Mouse (Mus musculus) embryo, embryonic 9.5 days (tissue): ENCODE results near the gene Cers6.

ENCODE experiments used
- DNase-seq: peaks from one replicate; pipeline ENCODE4 v3.0.0-alpha.2; 2017; ENCODE audit errors: extremely low spot score

The Cers6 gene

GRCm38 (mm10) chr2:69015822-69016221, 154.6 kb downstream of the Cers6 start:
- DNase-seq = no peak

- no peak for DNase-seq
Observed at GRCm38 (mm10) chr2:69019026-69019565, 157.9 kb downstream of the Cers6 start.

- no peak for DNase-seq
Observed at GRCm38 (mm10) chr2:69019821-69020489, 158.7 kb downstream of the Cers6 start.

- DNase-seq = no peak
Observed at GRCm38 (mm10) chr2:69020636-69021310, 159.5 kb downstream of the Cers6 start.

GRCm38 (mm10) chr2:69021516-69021915, 160.3 kb downstream of the Cers6 start:
- DNase-seq = no peak

GRCm38 (mm10) chr2:69024856-69025255, 163.6 kb downstream of the Cers6 start:
- no peak for DNase-seq

- no peak for DNase-seq
Observed at GRCm38 (mm10) chr2:69032562-69032961, 171.3 kb downstream of the Cers6 start.

- DNase-seq = peak; percentile 45
Observed at GRCm38 (mm10) chr2:69035457-69035856, 174.2 kb downstream of the Cers6 start.

- DNase-seq = no peak
Observed at GRCm38 (mm10) chr2:69037362-69037761, 176.1 kb downstream of the Cers6 start.

GRCm38 (mm10) chr2:69042327-69043106, 181.3 kb downstream of the Cers6 start:
- DNase-seq = no peak

- DNase-seq = peak; percentile 61
Observed at GRCm38 (mm10) chr2:69043431-69044118, 182.3 kb downstream of the Cers6 start.

- DNase-seq = no peak
Observed at GRCm38 (mm10) chr2:69045926-69046325, 184.7 kb downstream of the Cers6 start.

- DNase-seq = no peak
Observed at GRCm38 (mm10) chr2:69047297-69047696, 186.1 kb downstream of the Cers6 start.

- DNase-seq = no peak
Observed at GRCm38 (mm10) chr2:69047805-69048204, 186.6 kb downstream of the Cers6 start.

- no peak for DNase-seq
Observed at GRCm38 (mm10) chr2:69049179-69049578, 187.9 kb downstream of the Cers6 start.

- no peak for DNase-seq
Observed at GRCm38 (mm10) chr2:69050189-69050588, 188.9 kb downstream of the Cers6 start.

GRCm38 (mm10) chr2:69051596-69051995, 190.4 kb downstream of the Cers6 start:
- DNase-seq = no peak

- no peak for DNase-seq
Observed at GRCm38 (mm10) chr2:69053210-69053858, 192.1 kb downstream of the Cers6 start.

GRCm38 (mm10) chr2:69054279-69054678, 193.0 kb downstream of the Cers6 start:
- DNase-seq = no peak

GRCm38 (mm10) chr2:69055174-69055573, 193.9 kb downstream of the Cers6 start:
- DNase-seq = no peak

GRCm38 (mm10) chr2:69061313-69061712, 200.1 kb downstream of the Cers6 start:
- peak; percentile 11 for DNase-seq
